Mouse (Mus musculus) lung, adult 2 months (tissue): ENCODE data around the gene Vmn1r124. TPM values are rescaled to one million over a fixed set of nuclear protein-coding genes. Genes with fewer than 3 reads are reported as not detected.
"Not testable (repeated sequence)": the region's sequence is repeated elsewhere in the genome, so short reads cannot be mapped to it uniquely, and the experiment has no call there.

Experiments
- DNase-seq: peaks from one replicate; pipeline ENCODE4 v3.0.0; 2022
- H3K4me1 ChIP-seq: fragments of 200-500 bp; 2 replicates; pipeline ENCODE4 v1.6.1; 2011; ENCODE audit warnings: low read length; ENCODE audit not compliant: control insufficient read depth, insufficient read depth
- H3K4me3 ChIP-seq: fragments of 200-500 bp; replicated peaks from 2 replicates; pipeline ENCODE3; 2011; ENCODE audit warnings: low read depth, mild to moderate bottlenecking, control low read depth, low read length; ENCODE audit errors: extremely low read depth
- WGBS: fragments of 180-500 bp; shearing (Covaris S2); methylation state at CpG from one replicate; pipeline ENCODE4 v1.1.7; 2018; 5-methylcytosine and 5-hydroxymethylcytosine counted together
- polyA plus RNA-seq: library from polyadenylated mRNA; depleted of rRNA; stranded (reverse); fragments of >200 nt; gene quantifications from 2 replicates; pipeline ENCODE4 v1.2.3, GENCODE M21; 2012; rRNA removed

Vmn1r124 gene
- polyA plus RNA-seq, result not detected in 2 replicates

DNA sequence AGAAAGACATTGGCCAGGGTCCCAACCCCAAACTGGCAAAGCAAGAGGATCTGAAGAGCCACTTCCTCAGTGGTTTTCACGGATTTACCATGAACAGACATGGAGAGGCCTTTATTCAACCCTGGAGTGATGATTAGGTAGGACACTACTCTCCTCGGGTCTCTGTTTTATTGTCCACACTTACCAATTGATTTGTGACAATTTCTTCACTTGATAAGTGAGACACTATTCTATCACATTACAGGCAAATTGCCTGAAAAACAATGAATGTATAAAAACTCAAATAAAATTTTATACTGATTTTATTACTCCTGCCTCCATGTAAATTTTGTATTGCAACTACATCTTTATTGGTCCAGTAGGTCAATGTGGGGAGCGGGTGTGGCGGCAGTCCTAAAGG lies at the start of gene Vmn1r124:
Gene Vmn1r124 (minus strand): TSS at position 101 of the 400 bp plus-strand sequence.
- H3K4me1 ChIP-seq, DNase-seq, H3K4me3 ChIP-seq: not testable (repeated sequence)
- WGBS, result 72% methylated on average over 4 of the region's 4 CpGs

DNA sequence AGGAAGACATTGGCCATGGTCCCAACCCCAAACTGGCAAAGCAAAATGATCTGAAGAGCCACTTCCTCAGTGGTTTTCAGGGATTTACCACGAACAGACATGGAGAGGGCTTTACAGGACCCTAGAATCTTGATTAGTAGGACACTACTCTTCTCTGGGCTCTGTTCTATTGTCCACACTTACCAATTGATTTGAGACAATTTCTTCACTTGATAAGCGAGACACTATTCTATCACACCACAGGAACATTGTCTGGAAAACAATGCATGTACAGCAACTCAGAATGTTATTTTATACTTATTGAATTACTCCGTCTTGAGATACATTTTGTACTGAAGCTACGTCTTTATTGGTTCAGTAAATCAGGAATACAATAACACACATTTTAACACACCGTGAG lies 41.0 kb upstream of the Vmn1r124 start, which contains the start of gene Vmn1r126:
Gene Vmn1r126 (minus strand): TSS at position 101 of the 400 bp plus-strand sequence.
- no CpG with 5 or more reads among the region's 5 CpGs for WGBS

DNA sequence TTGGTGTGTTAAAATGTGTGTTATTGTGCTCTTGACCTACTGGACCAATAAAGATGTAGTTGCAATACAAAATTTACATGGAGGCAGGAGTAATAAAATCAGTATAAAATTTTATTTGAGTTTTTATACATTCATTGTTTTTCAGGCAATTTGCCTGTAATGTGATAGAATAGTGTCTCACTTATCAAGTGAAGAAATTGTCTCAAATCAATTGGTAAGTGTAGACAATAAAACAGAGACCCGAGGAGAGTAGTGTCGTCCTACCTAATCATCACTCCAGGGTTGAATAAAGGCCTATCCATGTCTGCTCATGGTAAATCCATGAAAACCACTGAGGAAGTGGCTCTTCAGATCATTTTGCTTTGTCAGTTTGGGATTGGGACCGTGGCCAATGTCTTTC lies 11.5 kb upstream of the Vmn1r124 start, which contains the start of gene Vmn1r125:
Gene Vmn1r125 (plus strand): TSS at position 301 of the 400 bp plus-strand sequence.
- H3K4me3 ChIP-seq, DNase-seq, H3K4me1 ChIP-seq: not testable (repeated sequence)
- 53% methylated on average over 3 of the region's 3 CpGs for WGBS

More for the DNA sequence above, 41.0 kb upstream of the Vmn1r124 start, which contains the start of gene Vmn1r126:
- H3K4me3 ChIP-seq, H3K4me1 ChIP-seq, DNase-seq: not testable (repeated sequence)

Other genes with a start within 250 kb of the Vmn1r124 start
- not detected in 2 replicates for gene Vmn1r119, start 248.2 kb downstream of the Vmn1r124 start, polyA plus RNA-seq
- gene Vmn1r120, start 206.8 kb downstream of the Vmn1r124 start, polyA plus RNA-seq, result not detected in 2 replicates
- not detected in 2 replicates for gene Vmn1r121, start 162.1 kb downstream of the Vmn1r124 start, polyA plus RNA-seq
- not detected in 2 replicates for gene Vmn1r122, start 126.5 kb downstream of the Vmn1r124 start, polyA plus RNA-seq
- gene Vmn1r123, start 98.4 kb downstream of the Vmn1r124 start, polyA plus RNA-seq, result not detected in 2 replicates
- not detected in 2 replicates for gene Gm5157, start 70.2 kb downstream of the Vmn1r124 start, polyA plus RNA-seq
- gene Vmn1r125, start 11.6 kb upstream of the Vmn1r124 start, polyA plus RNA-seq, result not detected in 2 replicates
- gene Vmn1r126, start 40.9 kb upstream of the Vmn1r124 start, polyA plus RNA-seq, result not detected in 2 replicates
- gene Vmn1r127, start 59.2 kb upstream of the Vmn1r124 start, polyA plus RNA-seq, result not detected in 2 replicates
- gene Vmn1r128, start 88.8 kb upstream of the Vmn1r124 start, polyA plus RNA-seq, result not detected in 2 replicates
- not detected in 2 replicates for gene Vmn1r129, start 100.7 kb upstream of the Vmn1r124 start, polyA plus RNA-seq
- not detected in 2 replicates for gene Gm6882, start 172.1 kb upstream of the Vmn1r124 start, polyA plus RNA-seq